Mouse (Mus musculus) stomach, postnatal 0 days (tissue): ENCODE measurements at regions not wholly inside any gene's neighbourhood (a gene's known extent, or its start where the extent isn't known, plus 50 kb on each side); places are given as distances from the start of the nearest gene placed in this dataset.

Experiments
- CTCF ChIP-seq: IDR thresholded peaks from 2 replicates; pipeline ENCODE4 v1.5.1; 2016; ENCODE audit warnings: antibody characterized with exemption, low read depth, mild to moderate bottlenecking, moderate library complexity
- EP300 ChIP-seq: optimal IDR thresholded peaks from 2 replicates; pipeline ENCODE3; 2016; ENCODE audit warnings: antibody characterized with exemption

- TF ChIP-seq CTCF: no peak
- no peak for TF ChIP-seq EP300
Measured at GRCm38 (mm10) chr2:45588248-45588647, 471.1 kb upstream of the Zeb2 start.
